Mouse (Mus musculus) myocyte (in vitro differentiated cells): Measurements from ENCODE around the gene Dnase2b.

Experiments used
- E2F4 ChIP-seq: IDR thresholded peaks from one replicate; pipeline ENCODE4 v1.6.1; 2011; ENCODE audit warnings: mild to moderate bottlenecking, control low read depth, moderate library complexity; ENCODE audit not compliant: insufficient read depth
- MAX ChIP-seq: IDR thresholded peaks from one replicate; pipeline ENCODE4 v1.6.1; 2011; ENCODE audit warnings: low read depth, mild to moderate bottlenecking, control low read depth
- MYOD1 ChIP-seq, 3 experiments: IDR thresholded peaks; one replicate each; pipeline ENCODE4 v1.6.1; 2011; ENCODE audit warnings: control low read depth in 2 of 3, low read depth in 2 of 3, mild to moderate bottlenecking in 2 of 3, moderate library complexity in 1 of 3; ENCODE audit not compliant: insufficient read length in 2 of 3, control insufficient read depth in 1 of 3
- MYOG ChIP-seq, 3 experiments: IDR thresholded peaks; one replicate each; pipeline ENCODE4 v1.6.1; 2011; ENCODE audit warnings: control low read depth in 2 of 3, low read depth in 2 of 3, mild to moderate bottlenecking in 2 of 3; ENCODE audit not compliant: insufficient read length in 2 of 3, control insufficient read depth in 1 of 3, insufficient read depth in 1 of 3
- POLR2A ChIP-seq: IDR thresholded peaks from one replicate; pipeline ENCODE4 v1.6.1; 2011; ENCODE audit warnings: low read depth, mild to moderate bottlenecking, control low read depth, moderate library complexity; ENCODE audit not compliant: insufficient read length
- POLR2AphosphoS2 ChIP-seq: IDR thresholded peaks from one replicate; pipeline ENCODE4 v1.6.1; 2011; ENCODE audit warnings: low read depth, control low read depth; ENCODE audit not compliant: insufficient read length
- REST ChIP-seq: IDR thresholded peaks from one replicate; pipeline ENCODE4 v1.6.1; 2011; ENCODE audit warnings: mild to moderate bottlenecking, control low read depth, moderate library complexity; ENCODE audit not compliant: insufficient read depth, insufficient read length
- SRF ChIP-seq: IDR thresholded peaks from one replicate; pipeline ENCODE4 v1.6.1; 2011; ENCODE audit warnings: low read depth; ENCODE audit not compliant: control insufficient read depth, insufficient read length
- TCF12 ChIP-seq: IDR thresholded peaks from one replicate; pipeline ENCODE4 v1.6.1; 2011; ENCODE audit warnings: mild to moderate bottlenecking, control low read depth; ENCODE audit not compliant: poor library complexity, insufficient read depth, severe bottlenecking
- USF1 ChIP-seq: IDR thresholded peaks from one replicate; pipeline ENCODE4 v1.6.1; 2011; ENCODE audit warnings: low read depth, mild to moderate bottlenecking, control low read depth, moderate library complexity

DNA sequence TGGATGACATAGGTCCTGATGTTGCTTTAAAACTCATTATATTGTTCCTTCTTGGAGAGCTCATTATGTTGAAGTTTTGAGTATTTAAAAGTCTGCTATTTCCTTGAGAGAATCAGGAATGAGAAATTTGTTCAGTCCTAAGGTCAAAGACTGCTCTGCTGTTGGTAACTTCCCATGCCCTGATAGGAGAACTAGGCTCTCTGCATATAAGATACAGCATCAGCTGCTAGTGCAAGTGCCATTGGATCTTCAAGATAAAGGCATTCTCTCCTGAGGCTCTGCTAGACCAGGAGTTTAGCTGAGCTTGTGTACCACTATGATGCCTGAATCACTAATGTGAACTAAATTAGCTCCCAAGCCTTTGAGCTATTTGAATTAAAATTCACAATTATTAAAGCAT lies 2.5 kb upstream of the Dnase2b start:
- no peak for TF ChIP-seq POLR2A
- TF ChIP-seq E2F4: no peak
- TF ChIP-seq MYOD1 (IDR thresholded peaks at IDR 0.05; ENCODE audit: control insufficient read depth in 1 of 3, insufficient read length in 2 of 3, low read depth in 2 of 3): no peak
- no peak for TF ChIP-seq POLR2AphosphoS2
- no peak for TF ChIP-seq REST
- TF ChIP-seq MYOG (IDR thresholded peaks at IDR 0.05; ENCODE audit: control insufficient read depth in 1 of 3, insufficient read depth in 1 of 3, insufficient read length in 2 of 3, low read depth in 2 of 3): no peak
- no peak for TF ChIP-seq SRF
- TF ChIP-seq TCF12: no peak
- no peak for TF ChIP-seq MAX
- no peak for TF ChIP-seq USF1
